Mouse (Mus musculus) naive thymus-derived CD4-positive, alpha-beta T cell, adult 2 months (primary cell): ENCODE measurements around the gene Gm30302.
"Not testable (repeated sequence)": the region's sequence is repeated elsewhere in the genome, so short reads cannot be mapped to it uniquely, and the experiment has no call there.

Experiments
- DNase-seq: peaks from one replicate; pipeline ENCODE4 v3.0.0-alpha.2; 2011; ENCODE audit warnings: low read depth

The Gm30302 gene

GRCm38 (mm10) chr13:49798901-49799300 lies at the start of gene Gm30302:
TSS of gene Gm30302 (minus strand) at chr13:49799001.
- no peak for DNase-seq

- DNase-seq, result no peak
Measured at GRCm38 (mm10) chr13:49846751-49847150, 48.0 kb upstream of the Gm30302 start.

GRCm38 (mm10) chr13:49846141-49846540 lies 47.3 kb upstream of the Gm30302 start:
- no peak for DNase-seq

- DNase-seq, result no peak
Measured at GRCm38 (mm10) chr13:49845663-49846062, 46.9 kb upstream of the Gm30302 start.

- no peak for DNase-seq
Measured at GRCm38 (mm10) chr13:49844071-49844470, 45.3 kb upstream of the Gm30302 start.

- DNase-seq, result no peak
Measured at GRCm38 (mm10) chr13:49841186-49841585, 42.4 kb upstream of the Gm30302 start.

GRCm38 (mm10) chr13:49830355-49830754 lies 31.6 kb upstream of the Gm30302 start:
- no peak for DNase-seq

- DNase-seq, result no peak
Measured at GRCm38 (mm10) chr13:49825300-49825699, 26.5 kb upstream of the Gm30302 start.

GRCm38 (mm10) chr13:49814958-49815357 lies 16.2 kb upstream of the Gm30302 start:
- no peak for DNase-seq

GRCm38 (mm10) chr13:49814420-49814819 lies 15.6 kb upstream of the Gm30302 start:
- no peak for DNase-seq

GRCm38 (mm10) chr13:49807146-49807545 lies 8.3 kb upstream of the Gm30302 start:
- DNase-seq, result no peak

GRCm38 (mm10) chr13:49788563-49789393 lies 10.0 kb downstream of the Gm30302 start:
- no peak for DNase-seq

- DNase-seq, result no peak
Measured at GRCm38 (mm10) chr13:49783899-49784298, 14.9 kb downstream of the Gm30302 start.

- not testable (repeated sequence) for DNase-seq
Measured at GRCm38 (mm10) chr13:49771536-49771935, 27.3 kb downstream of the Gm30302 start.

- DNase-seq, result no peak
Measured at GRCm38 (mm10) chr13:49769111-49769510, 29.7 kb downstream of the Gm30302 start.

- DNase-seq, result no peak
Measured at GRCm38 (mm10) chr13:49768048-49768447, 30.8 kb downstream of the Gm30302 start.

GRCm38 (mm10) chr13:49766269-49766668 lies 32.5 kb downstream of the Gm30302 start:
- DNase-seq, result no peak

- no peak for DNase-seq
Measured at GRCm38 (mm10) chr13:49765306-49765705, 33.5 kb downstream of the Gm30302 start.

- DNase-seq, result no peak
Measured at GRCm38 (mm10) chr13:49762208-49762607, 36.6 kb downstream of the Gm30302 start.

GRCm38 (mm10) chr13:49760675-49761074 lies 38.1 kb downstream of the Gm30302 start:
- no peak for DNase-seq

GRCm38 (mm10) chr13:49757966-49758365 lies 40.8 kb downstream of the Gm30302 start:
- no peak for DNase-seq

- no peak for DNase-seq
Measured at GRCm38 (mm10) chr13:49756591-49756990, 42.2 kb downstream of the Gm30302 start.

GRCm38 (mm10) chr13:49741285-49742040 lies 57.3 kb downstream of the Gm30302 start:
- DNase-seq, result no peak
